Mouse (Mus musculus): ENCODE data around the gene Gm44965.
A peak's percentile ranks its signal among the peaks of the same experiment; 100 is the strongest.
"Not testable (repeated sequence)": the region's sequence is repeated elsewhere in the genome, so short reads cannot be mapped to it uniquely, and the experiment has no call there.

The Gm44965 gene

DNA sequence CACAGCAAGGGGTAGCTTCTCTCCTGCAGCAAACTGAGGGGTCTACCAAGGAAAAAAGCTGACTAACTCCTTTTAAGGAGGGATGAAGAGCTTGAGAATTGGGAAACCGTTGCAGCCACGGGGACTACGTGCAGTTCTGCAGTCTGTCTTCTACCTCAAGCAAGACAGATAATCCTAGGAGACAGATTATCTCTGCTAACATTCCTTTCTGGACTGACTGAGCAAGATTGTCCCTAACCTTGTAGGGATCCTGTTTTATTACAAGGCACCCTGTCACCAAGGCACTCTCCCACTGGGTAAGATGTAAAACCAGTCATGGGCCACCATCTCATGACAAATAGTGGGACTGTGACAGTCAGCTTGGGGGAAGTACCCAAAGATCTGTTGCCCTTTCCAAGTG, 12.5 kb upstream of the Gm44965 start:
- no peak for DNase-seq (ENCODE audit: low spot score)

- DNase-seq (ENCODE audit: low spot score): no peak
These were observed 11.7 kb upstream of the Gm44965 start for GRCm38 (mm10) chr6:48582037-48582436.

- DNase-seq (ENCODE audit: low spot score): no peak
These were observed 4.5 kb upstream of the Gm44965 start, which contains the start of gene Gm45021 for GRCm38 (mm10) chr6:48589194-48589750. Gene Gm45021 (plus strand): TSS chr6:48589610.

DNA sequence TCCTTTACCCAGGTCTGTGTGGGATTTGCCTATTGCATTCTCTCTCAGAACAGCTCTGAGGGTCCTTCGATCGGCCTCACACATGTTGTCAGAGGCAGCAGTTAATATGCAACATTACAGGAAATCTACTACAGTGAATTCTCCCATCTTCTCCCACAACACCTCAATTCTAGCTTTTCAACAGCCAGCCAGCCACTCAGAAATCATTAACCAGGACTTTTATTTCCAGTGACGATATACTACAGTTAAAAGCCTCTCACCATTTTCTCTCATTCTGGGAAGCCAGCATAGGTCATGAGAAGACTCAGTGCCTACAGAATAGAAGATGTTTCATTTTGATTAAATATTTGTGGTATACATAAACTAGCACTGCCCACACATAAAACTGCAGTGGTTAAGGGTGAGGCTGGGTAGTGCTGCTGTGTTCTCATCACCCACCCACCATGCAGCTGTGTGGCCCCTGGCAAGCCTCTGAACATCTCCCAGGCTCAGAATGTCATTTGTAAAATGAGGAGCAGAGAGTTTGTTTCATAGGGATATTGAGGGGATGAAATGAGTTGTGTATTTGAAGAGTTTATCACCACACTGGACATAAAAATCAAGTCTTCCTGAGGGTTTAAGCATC, 2.4 kb upstream of the Gm44965 start:
- no peak for DNase-seq (ENCODE audit: low spot score)

GRCm38 (mm10) chr6:48591871-48592270, 1.9 kb upstream of the Gm44965 start:
- DNase-seq (ENCODE audit: low spot score): no peak

- DNase-seq (ENCODE audit: low spot score): no peak
These were observed 450 bp downstream of the Gm44965 start for GRCm38 (mm10) chr6:48594043-48594738.

DNA sequence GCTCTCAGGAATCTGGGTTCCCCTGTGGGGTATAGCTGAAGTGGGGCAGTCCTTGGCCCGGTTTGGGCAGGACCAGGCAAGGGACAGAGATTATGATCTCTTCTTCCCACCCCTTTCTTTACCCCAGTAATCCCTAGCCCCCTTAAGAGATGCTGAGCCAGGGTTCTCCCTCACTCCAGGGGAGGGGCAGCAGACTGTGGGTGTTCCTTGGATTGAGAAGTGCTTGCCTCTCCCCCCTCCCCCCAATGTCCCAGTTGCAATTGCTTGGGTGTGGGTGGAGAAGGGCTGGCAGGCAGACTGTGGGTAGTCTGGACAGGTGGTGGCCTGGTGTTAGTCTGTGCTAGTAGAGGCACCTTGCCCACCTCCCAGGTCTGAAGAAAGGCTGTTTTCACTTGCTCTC, 1.5 kb downstream of the Gm44965 start:
- DNase-seq (ENCODE audit: low spot score): no peak

DNA sequence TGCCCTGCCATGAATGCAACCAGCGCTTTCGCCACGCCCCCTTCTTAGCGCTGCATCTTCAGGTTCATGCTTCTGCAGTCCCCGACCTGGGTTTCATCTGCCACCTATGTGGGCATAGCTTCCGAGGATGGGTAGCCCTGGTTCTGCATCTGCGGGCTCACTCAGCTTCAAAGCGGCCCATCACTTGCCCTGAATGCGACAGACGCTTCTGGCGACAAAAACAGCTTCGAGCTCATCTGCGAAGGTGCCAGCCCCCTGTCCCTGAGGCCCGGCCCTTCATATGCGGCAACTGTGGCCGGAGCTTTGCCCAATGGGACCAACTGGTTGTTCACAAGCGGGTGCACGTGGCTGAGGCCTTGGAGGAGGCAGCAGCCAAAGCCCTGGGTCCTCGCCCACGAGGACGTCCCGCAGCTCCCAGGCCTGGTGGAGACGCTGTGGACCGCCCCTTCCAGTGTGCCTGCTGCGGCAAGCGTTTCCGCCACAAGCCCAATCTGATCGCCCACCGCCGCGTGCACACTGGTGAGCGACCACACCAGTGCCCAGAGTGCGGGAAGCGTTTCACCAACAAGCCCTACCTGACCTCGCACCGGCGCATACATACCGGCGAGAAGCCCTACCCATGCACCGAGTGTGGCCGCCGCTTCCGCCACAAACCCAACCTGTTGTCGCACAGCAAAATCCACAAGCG, 2.9 kb downstream of the Gm44965 start:
- no peak for DNase-seq (ENCODE audit: low spot score)

- no peak for DNase-seq (ENCODE audit: low spot score)
These were observed 3.5 kb downstream of the Gm44965 start for GRCm38 (mm10) chr6:48597233-48597625.

DNA sequence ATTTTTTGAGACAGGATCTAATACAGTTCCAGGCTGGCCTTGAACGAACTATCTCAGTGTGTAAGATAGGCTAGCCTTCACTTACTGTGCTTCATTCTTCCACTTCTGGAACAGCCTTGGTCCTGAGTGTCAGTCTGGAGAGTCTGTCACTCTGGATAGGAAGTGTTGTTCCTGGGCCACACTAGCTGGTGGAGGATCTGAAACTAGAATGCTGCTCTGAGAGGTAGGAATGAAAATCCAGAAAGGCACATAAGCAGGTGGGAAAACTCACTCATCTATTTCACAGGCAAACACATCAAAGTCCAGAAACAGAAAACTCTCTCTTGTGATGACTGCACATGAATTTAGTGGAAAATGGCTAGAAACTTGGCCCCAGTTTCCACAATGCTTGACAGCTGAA, 6.9 kb downstream of the Gm44965 start:
- DNase-seq (ENCODE audit: low spot score): no peak

DNA sequence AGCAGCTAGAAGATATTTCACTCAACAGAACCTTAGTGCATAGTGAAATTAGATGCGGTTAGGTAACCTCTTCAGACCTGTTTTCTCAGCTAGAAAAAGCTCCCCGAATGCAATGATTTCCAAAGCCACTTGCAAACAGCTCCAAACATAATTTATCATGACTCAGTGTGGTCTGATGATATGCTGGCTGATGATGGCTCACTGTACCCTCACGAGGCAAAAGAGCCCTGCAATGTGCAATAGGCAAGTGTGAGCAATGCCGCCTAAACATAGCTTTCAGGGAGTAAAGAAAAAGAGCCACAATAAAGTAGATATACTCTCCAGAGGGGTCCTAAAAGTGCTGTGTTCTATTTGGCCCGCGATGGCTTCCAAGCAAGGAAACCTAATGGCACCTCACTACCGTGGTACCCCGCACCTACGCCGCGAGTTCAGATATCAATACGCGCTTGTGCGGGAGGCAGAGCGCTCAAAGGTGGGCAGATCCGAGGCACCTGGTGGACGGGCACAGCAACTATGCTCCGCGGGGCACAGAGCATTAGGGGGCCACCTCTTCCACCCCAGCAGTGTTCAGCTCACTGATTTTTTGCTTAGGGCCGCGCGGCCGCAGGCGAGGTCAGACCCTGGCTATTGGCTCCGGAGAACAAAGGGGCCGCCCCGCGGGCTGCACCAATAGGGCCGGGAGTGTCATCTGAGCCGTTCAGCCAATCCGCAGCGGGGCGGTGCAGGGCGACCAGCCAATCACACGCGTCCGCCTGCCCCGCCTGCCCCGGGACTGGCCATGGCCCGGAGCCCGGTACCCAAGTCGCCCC, 7.7 kb downstream of the Gm44965 start, which contains the start of gene Zfp775:
Gene Zfp775, plus strand, starts transcription at position 793 of the 809 bp plus-strand sequence.
- peak; percentile 85 for DNase-seq (ENCODE audit: low spot score)

DNA sequence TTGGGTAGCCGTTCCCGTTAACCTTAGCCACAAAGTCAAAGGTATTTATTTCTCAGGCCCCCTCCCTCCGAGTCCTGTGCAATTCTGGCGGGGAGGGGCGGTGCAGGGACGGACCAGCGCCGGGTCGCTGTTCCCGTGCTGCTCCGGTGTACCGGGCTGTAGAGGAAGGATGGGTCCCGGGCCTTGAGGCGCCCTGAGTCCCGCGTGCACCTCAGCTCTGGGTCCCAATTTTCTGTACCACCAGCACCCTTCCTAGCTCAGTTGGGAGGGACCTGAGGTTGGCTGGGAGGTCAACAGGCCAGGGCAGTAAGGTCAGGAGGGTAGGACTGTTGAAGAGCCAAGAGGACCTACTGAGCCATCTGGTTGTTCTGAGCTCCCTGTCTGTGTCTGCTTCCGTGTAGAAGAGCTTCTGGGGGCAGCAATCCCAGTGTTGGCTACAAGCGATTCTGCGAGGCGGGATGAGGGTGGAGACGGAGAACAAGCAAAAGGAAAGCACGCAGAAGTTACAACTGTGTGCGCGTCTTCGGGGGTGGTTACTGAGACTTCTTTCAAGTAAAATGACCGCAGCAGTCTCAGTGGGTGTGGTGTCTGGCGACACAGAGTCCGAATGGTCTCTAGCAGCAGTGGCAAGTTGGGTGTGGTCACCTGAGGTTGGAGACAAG, 8.5 kb downstream of the Gm44965 start:
- no peak for DNase-seq (ENCODE audit: low spot score)

DNA sequence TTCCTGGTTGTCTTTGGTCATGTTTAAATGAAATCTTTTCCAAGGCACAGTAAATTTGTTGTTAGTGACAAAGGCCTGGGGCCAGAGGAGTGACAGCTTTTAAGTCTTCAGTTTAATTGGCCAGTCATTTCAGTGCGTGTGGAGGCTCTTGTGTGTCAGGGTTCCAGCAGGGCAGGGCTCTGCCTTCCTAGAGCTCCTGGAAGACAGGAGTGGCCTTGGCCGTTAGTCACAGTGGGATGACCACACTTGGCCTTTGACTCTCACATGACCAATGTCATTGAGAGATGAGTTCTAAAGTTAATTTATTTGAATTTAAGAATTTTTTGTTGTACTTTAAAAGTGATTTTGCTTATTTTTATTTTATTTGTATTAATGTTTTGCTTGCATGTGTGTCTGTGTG, 14.4 kb downstream of the Gm44965 start:
- no peak for DNase-seq (ENCODE audit: low spot score)

DNA sequence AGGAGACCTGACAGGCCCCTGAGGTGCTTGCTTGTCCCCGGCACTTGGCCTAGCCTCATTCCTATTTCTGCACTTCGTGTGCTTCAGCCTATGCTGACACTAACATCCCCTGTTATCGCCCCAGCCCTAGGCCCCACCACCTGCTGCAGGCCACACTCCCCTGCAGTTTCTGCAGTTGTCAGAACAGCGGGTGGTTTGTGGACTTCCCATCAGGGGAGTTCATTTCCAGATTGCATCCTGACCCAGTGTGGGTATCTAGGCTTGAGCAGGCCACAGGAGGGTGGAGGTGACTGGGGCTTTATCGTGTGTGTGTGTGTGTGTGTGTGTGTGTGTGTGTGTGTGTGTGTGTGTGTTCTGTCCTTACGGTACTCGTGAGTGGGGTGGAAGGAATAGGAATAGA, 15.8 kb downstream of the Gm44965 start:
- DNase-seq (ENCODE audit: low spot score): no peak

DNA sequence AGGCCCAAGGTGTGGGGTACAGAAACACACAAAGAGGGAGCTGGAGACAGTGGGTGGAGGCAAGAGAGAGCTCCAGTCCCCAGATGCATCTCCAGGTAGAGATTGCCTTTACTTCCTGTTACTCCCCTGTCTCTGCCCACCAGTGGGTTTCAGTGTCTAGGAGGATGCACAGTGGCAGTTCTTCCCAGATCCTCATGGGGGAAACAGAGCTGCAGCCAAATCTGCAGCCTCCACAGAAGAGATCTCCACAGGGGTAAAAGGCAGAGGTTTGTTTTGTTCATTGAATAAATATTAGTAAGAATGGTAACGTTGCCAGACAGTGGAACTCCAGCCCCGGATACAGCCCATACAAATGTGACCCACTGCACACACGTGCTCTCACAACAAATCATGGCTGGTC, 16.9 kb downstream of the Gm44965 start:
- no peak for DNase-seq (ENCODE audit: low spot score)

- no peak for DNase-seq (ENCODE audit: low spot score)
These were observed 19.7 kb downstream of the Gm44965 start for GRCm38 (mm10) chr6:48613464-48613863.

DNA sequence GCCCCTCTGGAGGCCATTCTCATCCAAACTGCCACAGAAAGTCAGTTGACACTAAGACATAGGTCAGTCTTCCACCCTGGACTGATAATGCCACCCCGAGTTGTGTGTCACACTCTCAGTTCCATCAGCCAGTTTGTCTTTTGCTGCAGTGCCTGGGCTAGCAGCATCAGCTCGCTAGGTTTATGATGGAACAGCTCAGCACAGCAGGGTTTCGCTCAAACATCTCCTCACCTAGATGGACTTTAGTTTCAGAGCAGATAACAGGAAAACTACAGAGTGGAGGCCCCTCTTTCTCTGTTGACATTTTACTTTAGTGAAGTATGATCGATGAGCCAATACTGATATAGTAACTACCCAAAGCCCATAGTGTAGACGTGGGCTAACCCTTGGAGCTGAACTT, 21.0 kb downstream of the Gm44965 start:
- no peak for DNase-seq (ENCODE audit: low spot score)

- DNase-seq (ENCODE audit: low spot score): no peak
These were observed 26.3 kb downstream of the Gm44965 start for GRCm38 (mm10) chr6:48620031-48620430.

DNA sequence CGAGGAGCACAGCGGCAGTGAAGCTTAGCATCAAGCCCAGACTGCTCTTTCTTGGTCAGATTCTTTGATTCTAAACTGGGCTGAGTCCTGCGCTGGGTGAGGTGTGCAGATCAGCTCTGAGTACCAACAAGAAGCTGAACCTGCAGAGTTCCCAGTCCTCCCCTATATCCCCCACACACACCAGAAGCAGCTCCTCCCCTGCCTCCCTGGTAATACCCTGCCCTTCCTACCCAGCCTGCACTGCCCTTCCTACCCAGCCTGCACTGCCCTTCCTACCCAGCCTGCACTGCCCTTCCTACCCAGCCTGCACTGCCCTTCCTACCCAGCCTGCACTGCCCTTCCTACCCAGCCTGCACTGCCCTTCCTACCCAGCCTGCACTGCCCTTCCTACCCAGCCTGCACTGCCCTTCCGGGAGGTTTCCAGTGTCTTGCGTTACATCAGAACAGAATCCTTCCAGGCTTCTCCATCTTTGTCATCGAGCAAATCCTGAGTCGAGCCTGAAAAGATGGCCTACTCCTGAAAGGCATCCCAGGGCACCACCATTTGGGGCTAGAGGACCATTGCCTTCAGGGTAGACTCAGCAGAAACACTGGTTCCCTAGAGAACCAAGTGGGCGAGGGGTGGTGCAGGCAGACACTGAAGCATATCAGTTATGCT, 28.6 kb downstream of the Gm44965 start:
- not testable (repeated sequence) for DNase-seq (ENCODE audit: low spot score)

DNA sequence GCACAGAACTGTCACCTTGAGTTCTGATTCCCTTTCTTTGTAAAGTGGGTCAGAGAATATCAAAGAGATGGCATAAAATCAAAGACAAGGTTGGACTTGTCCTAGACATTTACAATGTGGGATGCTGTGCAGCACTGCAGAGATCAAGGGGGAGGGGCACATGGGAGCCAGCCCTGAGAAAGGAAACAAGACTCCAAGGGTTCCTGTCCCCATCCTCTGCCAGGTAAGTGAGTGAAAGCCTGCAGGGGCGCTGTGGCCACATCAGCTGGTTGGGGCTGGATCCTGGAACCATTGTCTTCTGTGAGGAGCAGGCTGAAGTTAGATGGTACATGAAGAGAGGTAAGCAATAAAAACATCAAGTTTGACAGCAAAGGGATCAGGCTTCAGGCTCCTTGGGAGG, 29.7 kb downstream of the Gm44965 start:
- no peak for DNase-seq (ENCODE audit: low spot score)

GRCm38 (mm10) chr6:48626464-48626863, 32.7 kb downstream of the Gm44965 start, which contains the start of gene AI854703:
Gene AI854703 (plus strand): TSS chr6:48626764.
- no peak for DNase-seq (ENCODE audit: low spot score)
